Mouse (Mus musculus): ENCODE results near the gene AC109138.7.

DNA sequence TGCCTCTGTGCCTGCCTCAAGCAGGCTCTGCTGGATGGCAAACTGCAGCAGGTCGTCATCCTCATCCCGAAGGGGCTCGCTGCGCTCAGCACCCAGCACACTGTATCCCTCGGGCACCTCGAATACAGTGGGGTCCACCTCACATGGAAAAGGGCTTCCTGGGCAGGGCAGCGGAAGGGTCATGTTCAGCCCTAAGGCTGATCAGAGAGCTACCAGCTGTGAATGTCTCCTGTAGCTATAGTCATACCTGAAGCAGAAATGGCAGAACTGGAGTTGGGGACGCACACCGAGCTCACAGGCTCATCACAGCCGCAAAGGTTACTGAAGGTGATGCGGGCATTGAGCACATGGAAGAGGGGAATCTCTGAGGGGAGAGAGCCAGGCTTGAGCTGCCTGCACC is 56.8 kb downstream of the AC109138.7 start:
- TF ChIP-seq CTCF (IDR thresholded peaks at IDR 0.05; ENCODE audit: low read depth) (no peak), EP300 (IDR thresholded peaks at IDR 0.05; ENCODE audit: low read depth) (no peak)

Measured in liver, embryonic 14.5 days (tissue).